Mouse (Mus musculus) megakaryocyte progenitor cell, adult 5-6 weeks (primary cell): ENCODE measurements at regions not wholly inside any gene's neighbourhood (a gene's known extent, or its start where the extent isn't known, plus 50 kb on each side); places are given as distances from the start of the nearest gene placed in this dataset.

Source experiments
- ATAC-seq: replicated peaks from 2 replicates; pipeline ENCODE4 v1.8.0; 2016; ENCODE audit warnings: mild to moderate bottlenecking, moderate TSS enrichment, inconsistent platforms; ENCODE audit not compliant: poor library complexity

- ATAC-seq, result no peak
Measured at GRCm38 (mm10) chr6:31011407-31012020, 52.6 kb upstream of the Klf14 start.

DNA sequence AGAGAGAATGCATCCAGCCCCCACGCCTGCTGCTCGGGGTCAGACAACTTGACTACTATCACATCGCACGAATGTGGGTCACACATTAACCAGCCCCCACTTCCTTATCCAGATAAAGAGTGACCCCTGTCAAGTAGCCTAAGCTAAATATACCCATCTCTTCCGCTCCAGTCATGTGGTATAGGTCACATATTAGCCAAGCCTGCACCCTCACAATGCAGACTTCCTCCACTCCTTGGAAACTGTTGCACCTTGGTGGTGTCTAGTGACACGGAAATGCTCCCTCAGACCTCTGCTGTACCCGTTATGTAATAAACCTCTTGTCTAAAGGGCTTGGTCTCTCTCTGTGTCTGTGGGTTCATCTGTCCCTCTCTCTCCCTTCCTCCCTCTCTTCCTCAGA is 57.7 kb upstream of the Klf14 start:
- ATAC-seq, result peak; percentile 54; the same call in 1 of the 2 replicates

GRCm38 (mm10) chr6:31021776-31022175 is 62.9 kb upstream of the Klf14 start:
- ATAC-seq, result no peak

DNA sequence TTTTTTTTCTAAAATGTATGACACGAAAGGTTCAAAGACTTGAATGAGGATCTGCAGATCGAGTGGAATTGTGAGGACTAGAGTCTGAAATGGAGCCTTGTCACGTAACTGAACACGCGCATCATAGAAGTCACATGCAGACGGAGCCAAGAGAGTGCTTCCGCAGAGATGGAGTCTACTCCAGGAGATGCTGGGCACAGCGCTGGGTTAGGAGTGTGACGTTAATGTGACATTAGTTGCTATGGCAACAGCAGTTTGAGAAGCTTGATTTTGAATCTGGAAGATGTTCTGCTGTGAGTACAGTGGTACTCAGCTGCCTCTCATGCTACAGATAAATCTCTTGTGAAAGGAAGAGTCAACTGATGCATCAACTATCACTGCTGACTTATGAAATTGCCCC is 70.9 kb upstream of the Klf14 start:
- no peak for ATAC-seq

DNA sequence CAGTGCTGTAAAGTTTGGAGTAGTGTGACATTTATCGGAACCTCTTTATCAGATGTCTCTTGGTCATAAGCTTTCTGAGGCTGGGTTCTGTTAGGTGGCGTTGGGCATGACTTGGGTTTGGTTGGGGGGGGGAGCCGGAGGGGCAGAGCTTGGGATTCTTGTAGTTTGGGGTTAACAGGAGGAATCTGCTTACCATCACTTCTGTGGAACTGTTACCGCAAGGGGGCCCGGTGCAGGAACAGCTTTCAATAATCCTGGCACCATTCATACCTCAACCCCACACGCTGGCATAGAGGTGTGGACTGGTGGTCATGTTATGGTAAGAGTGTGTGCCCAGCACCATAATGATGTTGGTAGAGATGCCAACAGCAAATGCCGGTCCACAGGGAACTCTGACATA is 72.1 kb upstream of the Klf14 start:
- ATAC-seq, result no peak

DNA sequence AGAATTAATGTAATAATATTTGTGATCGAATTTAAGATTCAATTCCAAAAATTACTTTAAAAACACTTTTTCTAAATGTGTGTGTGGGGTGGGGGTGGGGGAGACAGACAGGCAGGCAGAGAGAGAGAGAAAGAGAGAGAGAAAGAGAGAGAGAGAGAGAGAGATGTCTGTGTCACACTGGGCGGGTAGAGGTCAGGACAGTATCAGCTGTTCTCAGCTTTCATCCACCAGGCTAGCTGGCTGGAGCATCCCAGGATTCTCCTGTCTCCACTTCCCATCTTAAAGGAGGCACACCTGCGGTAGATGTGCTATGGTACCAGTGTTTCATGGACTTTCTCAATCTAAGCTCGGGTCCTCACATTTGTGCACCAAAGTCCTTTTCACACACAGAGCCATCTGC is 73.3 kb upstream of the Klf14 start:
- no peak for ATAC-seq

DNA sequence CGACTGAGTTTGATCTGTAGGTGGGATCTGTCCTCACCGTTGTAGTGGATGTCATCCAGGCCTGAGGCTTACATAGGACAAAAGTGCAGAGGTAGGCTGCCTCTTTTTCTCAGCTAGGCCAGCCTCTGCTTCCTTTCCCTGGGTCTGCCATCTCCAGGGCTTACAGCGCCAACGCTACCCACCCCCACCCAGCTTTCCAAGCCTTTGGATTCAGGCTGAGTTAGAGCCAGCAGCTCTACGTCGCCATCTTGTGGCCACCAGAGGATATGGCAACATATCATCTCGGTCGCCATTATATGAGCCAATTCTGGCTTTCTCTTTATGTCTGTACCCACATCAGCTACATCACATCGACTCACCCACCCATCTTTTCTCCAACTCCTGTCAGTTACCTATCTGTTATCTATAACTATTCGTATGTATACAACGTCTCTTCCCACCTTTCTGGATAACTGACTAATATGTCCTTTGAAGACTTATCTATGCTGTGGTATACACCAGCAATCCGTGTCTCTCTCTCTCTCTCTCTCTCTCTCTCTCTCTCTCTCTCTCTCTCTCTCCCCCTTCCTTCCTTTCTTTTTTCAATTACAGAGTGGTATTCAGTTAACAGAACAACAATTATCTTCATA is 74.2 kb upstream of the Klf14 start:
- peak; percentile 96 for ATAC-seq

DNA sequence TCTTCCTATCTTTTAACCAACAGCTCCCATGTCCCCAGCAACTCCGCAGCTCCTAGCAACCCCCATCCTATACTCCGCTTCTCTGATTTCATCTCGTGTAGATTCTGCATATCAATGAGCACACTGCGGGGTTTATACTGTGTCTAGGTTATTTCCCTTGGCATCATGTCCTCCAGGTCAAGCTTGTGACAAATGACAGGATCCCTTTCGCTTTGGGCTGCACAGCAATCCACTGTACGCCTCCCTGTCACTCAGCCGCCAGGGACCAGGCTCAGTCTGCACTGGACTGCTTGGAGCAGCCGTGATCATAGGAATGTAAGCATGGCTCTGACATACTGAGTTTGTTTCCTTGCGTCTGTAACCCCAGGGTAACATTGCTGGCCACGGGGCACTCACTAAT is 75.9 kb upstream of the Klf14 start:
- ATAC-seq, result no peak

GRCm38 (mm10) chr6:31037801-31038395 is 79.0 kb upstream of the Klf14 start:
- no peak for ATAC-seq

DNA sequence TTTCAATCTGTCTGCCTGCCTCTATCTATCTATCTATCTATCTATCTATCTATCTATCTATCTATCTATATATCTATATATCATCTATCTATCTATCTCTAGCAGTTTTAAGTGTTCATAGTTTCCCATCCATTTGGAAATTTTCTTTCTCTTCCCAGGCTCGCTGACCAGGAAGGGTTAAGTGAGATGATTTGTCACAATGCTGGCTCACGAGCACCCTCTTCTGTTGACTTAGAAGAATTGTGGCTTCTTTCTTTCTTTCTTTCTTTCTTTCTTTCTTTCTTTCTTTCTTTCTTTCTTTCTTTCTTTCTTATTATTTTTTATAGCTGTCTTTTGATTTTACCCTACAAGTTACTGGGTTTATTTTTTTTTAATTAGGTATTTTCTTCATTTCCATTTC is 79.6 kb upstream of the Klf14 start:
- peak; percentile 46; the same call in 1 of the 2 replicates for ATAC-seq

GRCm38 (mm10) chr6:31039485-31039884 is 80.6 kb upstream of the Klf14 start:
- no peak for ATAC-seq

DNA sequence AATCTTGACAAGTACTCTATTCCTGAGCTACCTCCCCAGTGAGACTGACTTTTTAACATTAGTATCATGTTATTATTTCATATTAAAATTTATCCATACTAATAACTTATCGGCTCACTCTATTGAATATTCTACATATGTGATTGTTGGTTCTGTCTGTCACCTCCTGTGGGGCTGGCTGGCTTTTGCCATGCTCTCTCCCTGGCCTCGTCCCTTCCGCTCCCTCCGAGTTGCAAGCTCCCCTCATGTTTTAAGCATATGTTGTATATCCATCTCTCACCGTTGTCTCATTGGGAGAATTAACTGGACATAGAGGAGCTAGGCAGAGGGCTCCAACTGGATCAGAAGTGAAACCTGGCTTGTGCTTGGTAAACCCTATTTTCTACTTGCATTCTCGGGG is 81.9 kb upstream of the Klf14 start:
- no peak for ATAC-seq

DNA sequence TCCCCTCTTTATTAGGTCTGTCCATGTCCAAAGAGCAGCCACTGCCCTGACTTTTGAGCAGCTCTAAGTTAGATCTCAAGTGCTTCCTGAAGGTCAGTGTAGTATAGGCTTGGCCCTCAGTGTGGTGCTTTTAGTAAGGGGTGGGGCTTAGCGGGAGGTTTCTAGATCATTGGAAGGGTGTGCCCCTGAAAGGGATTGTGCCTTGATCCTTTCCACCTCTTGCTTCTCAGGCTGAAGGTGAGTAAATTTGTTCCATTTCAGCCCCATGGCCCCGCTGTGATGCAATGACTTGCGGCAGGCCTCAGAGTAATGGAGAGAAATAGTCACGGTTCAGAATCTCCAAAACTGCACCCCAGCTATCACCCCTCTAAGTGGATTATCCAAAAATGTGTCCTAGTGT is 84.5 kb upstream of the Klf14 start:
- ATAC-seq, result no peak

DNA sequence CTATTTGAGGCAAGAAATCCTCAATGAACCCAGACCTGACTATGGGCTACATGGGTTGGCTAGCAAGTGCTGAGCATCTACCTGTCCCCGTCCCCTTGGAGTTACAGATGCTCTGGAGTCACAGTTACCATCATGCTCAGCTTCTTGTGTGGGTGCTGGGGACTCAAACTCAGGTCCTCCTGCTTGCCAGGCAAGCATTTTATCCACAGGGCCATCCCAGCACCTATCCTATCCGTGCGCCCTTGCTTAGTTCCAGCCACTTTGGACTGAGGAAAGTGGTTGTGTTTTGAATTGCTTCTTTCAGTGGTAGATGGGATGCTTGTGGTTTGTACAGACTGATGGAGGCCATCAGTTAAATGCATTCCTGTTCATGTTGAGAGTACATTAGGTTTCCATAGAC is 85.0 kb upstream of the Klf14 start:
- no peak for ATAC-seq

DNA sequence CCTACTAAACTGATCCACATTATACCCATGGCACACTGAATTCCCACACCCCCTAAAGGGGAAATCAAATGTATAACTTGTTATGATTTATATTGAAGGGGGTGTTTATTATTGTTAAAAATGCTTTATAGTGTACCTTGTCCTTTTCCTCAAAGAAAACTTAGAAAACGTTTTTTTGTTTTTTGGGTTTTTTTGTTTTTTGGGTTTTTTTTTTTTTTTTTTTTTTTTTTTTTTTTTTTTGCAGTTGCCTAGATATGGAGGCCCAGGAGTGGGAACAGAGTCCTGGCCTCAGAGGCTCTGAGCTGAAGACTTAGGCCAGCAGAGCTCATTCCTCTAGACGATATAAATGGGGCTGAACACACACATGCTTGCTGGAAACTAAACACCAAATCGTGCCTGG is 87.3 kb upstream of the Klf14 start:
- ATAC-seq, result no peak

DNA sequence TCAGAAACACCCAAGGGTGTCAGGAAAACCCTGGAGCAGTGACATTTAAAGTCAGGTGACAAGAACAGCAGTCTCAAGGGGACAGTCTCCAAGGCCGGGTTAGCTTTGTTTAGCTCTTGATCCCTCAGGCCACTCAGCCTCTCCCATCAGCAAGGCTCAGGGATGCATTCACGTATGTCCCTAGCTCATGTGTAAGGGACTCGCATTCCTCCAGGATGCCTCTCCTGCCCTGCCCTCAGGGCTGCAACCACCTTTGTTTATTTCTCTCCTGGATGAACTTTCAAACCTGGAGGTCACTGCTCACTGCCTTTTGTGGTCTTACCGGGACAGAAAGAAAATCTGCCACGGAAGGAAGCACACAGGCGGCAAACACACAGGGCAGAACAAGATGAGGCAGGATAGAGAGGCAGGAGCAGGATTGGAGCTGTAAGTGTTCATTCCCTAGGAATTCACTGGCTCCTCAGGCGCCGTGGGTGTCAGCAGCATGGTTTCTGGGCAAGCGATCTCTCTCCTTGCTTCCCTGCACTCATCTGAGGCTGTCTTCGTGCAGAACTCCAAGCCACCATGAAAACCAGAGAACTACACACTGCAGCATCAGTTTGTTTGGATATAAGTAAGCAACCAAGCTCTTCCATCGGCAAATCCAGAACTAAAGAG is 90.2 kb upstream of the Klf14 start:
- ATAC-seq, result no peak

- ATAC-seq, result no peak
Measured at GRCm38 (mm10) chr6:31050831-31051230, 92.0 kb upstream of the Klf14 start.

GRCm38 (mm10) chr6:31051771-31052170 is 92.9 kb upstream of the Klf14 start:
- ATAC-seq, result no peak

- ATAC-seq, result no peak
Measured at GRCm38 (mm10) chr6:31053003-31053402, 94.1 kb upstream of the Klf14 start.

DNA sequence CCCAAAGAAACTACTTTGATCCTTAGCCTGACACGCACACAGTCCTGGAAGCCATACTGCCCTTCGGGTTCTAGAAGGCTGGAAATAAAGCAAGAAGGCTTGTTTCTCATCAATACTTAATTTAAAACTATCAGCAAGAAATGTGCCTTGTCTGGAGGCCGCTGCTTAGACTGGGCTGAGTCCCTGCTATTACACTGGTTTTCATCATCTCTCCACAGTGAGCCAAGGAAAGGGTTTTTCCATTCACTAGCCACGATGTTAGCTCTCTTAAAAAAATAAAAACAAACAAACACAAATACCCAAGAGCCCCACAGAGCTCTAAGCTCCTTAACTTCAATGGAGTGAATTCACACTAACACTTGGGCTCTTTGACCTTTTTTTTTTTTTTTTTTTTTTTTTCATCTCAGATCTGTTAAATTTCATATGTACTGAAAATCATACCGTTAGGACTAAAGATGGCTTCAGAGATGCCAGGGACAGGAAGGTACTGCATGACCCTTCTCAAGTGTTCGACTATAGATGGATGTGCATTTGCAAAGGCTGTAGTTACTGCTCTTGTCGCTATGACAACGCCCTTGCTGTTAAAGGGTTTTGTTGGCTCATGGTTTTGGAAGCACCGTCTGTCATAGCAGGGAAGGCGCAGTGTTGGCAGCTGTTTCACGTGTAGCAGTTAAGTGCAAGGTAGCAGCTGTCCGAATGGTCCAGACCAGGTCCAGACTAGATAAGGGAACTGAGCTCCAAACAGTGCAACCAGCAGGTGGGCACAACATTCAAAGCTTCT is 98.1 kb upstream of the Klf14 start:
- no peak for ATAC-seq

- ATAC-seq, result no peak
Measured at GRCm38 (mm10) chr6:31058299-31058698, 99.4 kb upstream of the Klf14 start.
